In the genomic region with DNA sequence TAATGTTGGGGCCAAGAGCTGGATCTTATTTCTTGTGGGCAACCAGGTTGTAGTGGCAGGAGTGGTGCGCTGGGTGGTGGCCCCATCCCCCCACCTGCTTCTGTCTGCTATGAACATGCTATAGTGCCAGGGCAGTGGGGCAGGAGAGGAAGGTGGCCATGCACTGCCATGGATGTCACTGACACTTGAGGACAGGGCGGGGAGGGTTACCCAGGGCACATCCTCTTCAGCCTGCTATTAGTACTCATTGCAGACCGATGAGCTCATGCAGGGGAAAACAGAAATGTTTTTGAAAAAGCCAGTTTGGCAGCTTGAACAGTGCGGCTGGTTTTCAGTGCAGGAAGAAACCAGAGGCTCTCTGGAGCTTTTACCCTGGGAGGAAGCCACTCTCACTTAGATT, we compare ENCODE assay signal across 27 mouse cellular contexts. TPM values are rescaled to one million over a fixed set of nuclear protein-coding genes. Genes with fewer than 3 reads are reported as not detected.
A peak's percentile ranks its signal among the peaks of the same experiment; 100 is the strongest.
DNase-seq lines count a peak whose midpoint lies in the region; ATAC-seq lines count a peak whose summit lies in the region.
"Had no signal": no experiment of that assay in that cellular context is flagged by ENCODE, and none has a peak within 500 bp of the region (broad histone marks: within the 10 kb centered on the region; RNA-seq: fewer than 3 reads in every experiment).

No protein-coding gene starts in this region.

- peaks cover 9% of the 10 kb centered on the region for H3K4me1 ChIP-seq in megakaryocyte, embryonic 14.5 days
- H3K4me1 ChIP-seq: embryonic facial prominence, embryonic 15.5 days had no signal

- H3K27me3 ChIP-seq in megakaryocyte, embryonic 14.5 days (replicated peaks) = peaks cover 56% of the 10 kb centered on the region
- H3K27me3 ChIP-seq: Patski had no signal

- no peaks in the 10 kb centered on the region for H3K9me3 ChIP-seq in megakaryocyte, embryonic 14.5 days
- H3K9me3 ChIP-seq: embryonic facial prominence, embryonic 15.5 days; forebrain, embryonic 10.5 days; heart, embryonic 15.5 days; hindbrain, embryonic 10.5 days had no signal

- no peaks in the 10 kb centered on the region for H3K36me3 ChIP-seq in megakaryocyte, embryonic 14.5 days (replicated peaks; ENCODE audit: low read length)
- H3K36me3 ChIP-seq: embryonic facial prominence, embryonic 15.5 days; forebrain, embryonic 10.5 days; heart, embryonic 15.5 days; hindbrain, embryonic 10.5 days had no signal

- DNase-seq in gastrocnemius, adult 18-20 months (ENCODE audit: low spot score) = peak; percentile 33
- no peak for DNase-seq in gastrocnemius, postnatal 36 days
- DNase-seq in kidney, adult 11 months = peak; percentile 17
- DNase-seq in kidney, postnatal 14 days = no peak
- peak; percentile 11 for DNase-seq in MN1 (ENCODE audit: low spot score)
- no peak for DNase-seq in layer of hippocampus, adult 8-10 months (ENCODE audit: low spot score in 2 of 2)
- DNase-seq: adrenal gland, adult 2 months; adrenal gland, postnatal 25 days; cerebellum, adult 18-20 months; cerebellum, adult 9-11 months; cerebellum, postnatal 36 days had no signal

- intact Hi-C loops in gastrocnemius, postnatal 36 days (cut with DNase I) = no loop called here

- peak overlapping the region; percentile 33 for H3K4me3 ChIP-seq in megakaryocyte, embryonic 14.5 days (replicated peaks)
- H3K4me3 ChIP-seq: embryonic facial prominence, embryonic 15.5 days; erythroblast, embryonic 14.5 days; forebrain, embryonic 10.5 days; heart, adult 2 months; heart, embryonic 15.5 days; hindbrain, embryonic 10.5 days had no signal

- ATAC-seq in megakaryocyte, adult 5-6 weeks (ENCODE audit: poor library complexity, severe bottlenecking) = no peak
- ATAC-seq: forebrain, embryonic 14.5 days; Patski had no signal

RNA-seq across cellular contexts. Expression of a gene that starts 10.5 kb away (rescaled TPM):
- 1 to 10 TPM in 1 of 2 experiments, under 1 TPM in 1; 0.37 to 1.4 TPM for total RNA-seq in gastrocnemius, adult 18-20 months (2021)
- 1 to 10 TPM in 1 of 2 experiments, under 1 TPM in 1; 0.74 to 1.4 TPM for total RNA-seq in gastrocnemius, postnatal 36 days (2021)
- polyA plus RNA-seq in megakaryocyte, embryonic 14.5 days (2012; ENCODE audit: insufficient read depth, low replicate concordance) = not detected in 2 replicates
- 0.16 TPM in 1 of 2 replicates, not detected in the other for total RNA-seq in megakaryocyte, adult 5-6 weeks (2015)
- not detected in 2 replicates for total RNA-seq in megakaryocyte, adult 5-6 weeks (2017)
- 1 to 10 TPM in 2 of 4 experiments, under 1 TPM in 2; 0.50 to 1.6 (median 1.0) TPM for total RNA-seq in layer of hippocampus, adult 8-10 months (2022)
- polyA plus RNA-seq: erythroblast, embryonic 14.5 days had no signal

RNA-seq across cellular contexts. Expression of a gene that starts 28.7 kb away (rescaled TPM):
- 1 to 10 TPM; 2.8 to 3.4 TPM for total RNA-seq in gastrocnemius, adult 18-20 months (2021)
- 1 to 10 TPM; 3.3 to 4.9 TPM for total RNA-seq in gastrocnemius, postnatal 36 days (2021)
- polyA plus RNA-seq in megakaryocyte, embryonic 14.5 days (2012; ENCODE audit: insufficient read depth, low replicate concordance) = 7.7 and 9.8 TPM in 2 replicates
- 20.6 and 25.6 TPM in 2 replicates for total RNA-seq in megakaryocyte, adult 5-6 weeks (2015)
- 26.6 and 27.9 TPM in 2 replicates for total RNA-seq in megakaryocyte, adult 5-6 weeks (2017)
- total RNA-seq in layer of hippocampus, adult 8-10 months (2022) = 1 to 10 TPM; 3.3 to 7.0 (median 4.9) TPM

RNA-seq across cellular contexts. Expression of a gene that starts 51.1 kb away (rescaled TPM):
- total RNA-seq in gastrocnemius, adult 18-20 months (2021) = not detected
- not detected for total RNA-seq in gastrocnemius, postnatal 36 days (2021)
- not detected in 2 replicates for polyA plus RNA-seq in megakaryocyte, embryonic 14.5 days (2012; ENCODE audit: insufficient read depth, low replicate concordance)
- not detected in 2 replicates for total RNA-seq in megakaryocyte, adult 5-6 weeks (2015)
- total RNA-seq in megakaryocyte, adult 5-6 weeks (2017) = not detected in 2 replicates
- not detected for total RNA-seq in layer of hippocampus, adult 8-10 months (2022)
- total RNA-seq: adrenal gland, adult 2 months; adrenal gland, postnatal 25 days; gastrocnemius, postnatal 4 days; heart, adult 2 months; heart, postnatal 14 days; MEL had no signal
- polyA plus RNA-seq: adrenal gland, adult 2 months; C2C12; embryonic facial prominence, embryonic 15.5 days; erythroblast, embryonic 14.5 days; forebrain, embryonic 10.5 days; forebrain, embryonic 14.5 days; heart, adult 2 months; heart, embryonic 11.5 days; heart, embryonic 15.5 days; hindbrain, embryonic 10.5 days; hindbrain, embryonic 14.5 days; Patski had no signal

Comparison
In these comparisons a context has a peak if more than half of its experiments do, and no peak if none do; other contexts are left out.
1. DNase-seq: peak in gastrocnemius, adult 18-20 months (single experiment), kidney, adult 11 months (single experiment) and MN1 (single experiment); none in gastrocnemius, postnatal 36 days (0 of 2), kidney, postnatal 14 days (single experiment) and layer of hippocampus, adult 8-10 months (0 of 2).